Mouse (Mus musculus) hindbrain, embryonic 16.5 days (tissue): Measurements from ENCODE around the gene Olfr1402. TPM values are rescaled to one million over a fixed set of nuclear protein-coding genes. Genes with fewer than 3 reads are reported as not detected.

Source experiments
- polyA plus RNA-seq: library from polyadenylated mRNA; unstranded; fragments of >200 nt; fragmentation: Nextera tagmentation; extraction: Ambion mirVana; gene quantifications from 2 replicates; pipeline ENCODE4 v1.2.1, GENCODE M21; 2015

Olfr1402 gene
- polyA plus RNA-seq, 1 experiment from 2014 or later: not detected

Other genes starting within 250 kb of the Olfr1402 start
- gene Bcl9, start 124.1 kb downstream of the Olfr1402 start, polyA plus RNA-seq: 57.4 and 68.0 TPM in 2 replicates
- 5.8 and 6.3 TPM in 2 replicates for gene Chd1l, start 188.2 kb upstream of the Olfr1402 start, polyA plus RNA-seq
- 1.1 TPM in 2 replicates for gene Fmo5, start 206.8 kb upstream of the Olfr1402 start, polyA plus RNA-seq
- 17.5 and 18.7 TPM in 2 replicates for gene Prkab2, start 236.2 kb upstream of the Olfr1402 start, polyA plus RNA-seq